Mouse (Mus musculus): ENCODE measurements around the gene Rnls. TPM values are rescaled to one million over a fixed set of nuclear protein-coding genes. Genes with fewer than 3 reads are reported as not detected.

The Rnls gene
- total and polyA plus RNA-seq, 3 experiments = not detected

- peaks cover 0 to 23% of the 10 kb centered on the region in 2 experiments; a peak in 2 of 4 replicates for H3K36me3 ChIP-seq (ENCODE audit: control insufficient read depth in 1 of 2, insufficient read depth in 2 of 2, low read length in 2 of 2)
- H3K27ac ChIP-seq (ENCODE audit: control insufficient read depth, low read depth, low read length) = peak overlapping the region; percentile 96
- DNase-seq (ENCODE audit: low read depth, low spot score) = peak; percentile 92
- peak overlapping the region; percentile 60 to 71 for H3K4me3 ChIP-seq (ENCODE audit: control insufficient read depth in 1 of 2, insufficient read depth in 1 of 2, low read depth in 2 of 2, low read length in 2 of 2)
- peak overlapping the region; percentile 74 for H3K9ac ChIP-seq (ENCODE audit: control insufficient read depth, low read depth, low read length, poor library complexity, severe bottlenecking)
- H3K27me3 ChIP-seq (ENCODE audit: control insufficient read depth in 1 of 2, insufficient read depth in 2 of 2, low read length in 2 of 2) = no peaks in the 10 kb centered on the region
- H3K79me2 ChIP-seq (ENCODE audit: control insufficient read depth, insufficient read depth, low read length, poor library complexity) = no peaks in the 10 kb centered on the region; the same call in 1 of the 2 replicates
- H3K9me3 ChIP-seq (replicated peaks; ENCODE audit: insufficient read depth, low read length) = no peaks in the 10 kb centered on the region
- H3K4me1 ChIP-seq (ENCODE audit: control insufficient read depth in 1 of 2, insufficient read depth in 2 of 2, low read length in 2 of 2) = peaks cover 19 to 21% of the 10 kb centered on the region in 2 experiments
- peak; percentile 91 for TF ChIP-seq USF1 (IDR thresholded peaks at IDR 0.05; ENCODE audit: low read depth, low read length)
- TF ChIP-seq TBP (IDR thresholded peaks at IDR 0.05; ENCODE audit: low read depth, low read length) = peak; percentile 14; the same call in 1 of the 2 replicates
- no peak for TF ChIP-seq CHD2 (IDR thresholded peaks at IDR 0.05; ENCODE audit: low read length)
- TF ChIP-seq RAD21 (IDR thresholded peaks at IDR 0.05; ENCODE audit: low read depth, low read length) = no peak
- no peak for TF ChIP-seq GABPA (IDR thresholded peaks at IDR 0.05; ENCODE audit: low read depth, low read length)
- peak; percentile 30; the same call in 1 of the 2 replicates for TF ChIP-seq MEF2A (IDR thresholded peaks at IDR 0.05; ENCODE audit: extremely low read depth, insufficient replicate concordance, low read depth, low read length, poor library complexity, severe bottlenecking)
- TF ChIP-seq MAZ (IDR thresholded peaks at IDR 0.05; ENCODE audit: low read depth, low read length) = peak; percentile 95
- peak; percentile 98 for TF ChIP-seq MYB (IDR thresholded peaks at IDR 0.05; ENCODE audit: low read depth, low read length)
- TF ChIP-seq ZC3H11A (IDR thresholded peaks at IDR 0.05; ENCODE audit: low read depth, low read length) = no peak; the same call in 1 of the 2 replicates
- no peak for TF ChIP-seq ZKSCAN1 (IDR thresholded peaks at IDR 0.05; ENCODE audit: low read depth, low read length)
- TF ChIP-seq NRF1 (IDR thresholded peaks at IDR 0.05; ENCODE audit: insufficient read depth, low read depth, low read length, poor library complexity, severe bottlenecking) = no peak
- TF ChIP-seq UBTF (IDR thresholded peaks at IDR 0.05; ENCODE audit: borderline replicate concordance, insufficient read depth, low read depth, low read length) = no peak
- peak; percentile 91 for TF ChIP-seq SIN3A (IDR thresholded peaks at IDR 0.05; ENCODE audit: low read length)
- peak; percentile 58 for TF ChIP-seq NELFE (IDR thresholded peaks at IDR 0.05; ENCODE audit: low read depth, low read length)
- peak; percentile 27 for TF ChIP-seq MXI1 (IDR thresholded peaks at IDR 0.05; ENCODE audit: low read depth, low read length)
- peak; percentile 82; the same call in 1 of the 2 replicates for TF ChIP-seq RCOR1 (IDR thresholded peaks at IDR 0.05; ENCODE audit: low read depth, low read length)
- TF ChIP-seq ETS1 (IDR thresholded peaks at IDR 0.05; ENCODE audit: low read depth, low read length) = peak; percentile 95
- TF ChIP-seq KAT2A (conservative IDR thresholded peaks at IDR 0.05; ENCODE audit: low read depth, low read length) = no peak; the same call in 1 of the 2 replicates
- TF ChIP-seq JUND (IDR thresholded peaks at IDR 0.05; ENCODE audit: low read depth, low read length) = peak; percentile 100
- no peak; the same call in none of the 2 replicates for TF ChIP-seq ZNF384 (IDR thresholded peaks at IDR 0.05; ENCODE audit: low read depth, low read length)
- TF ChIP-seq ELF1 (IDR thresholded peaks at IDR 0.05; ENCODE audit: low read depth, low read length) = no peak
- TF ChIP-seq CTCF (IDR thresholded peaks at IDR 0.05 in 2 of 3, conservative IDR thresholded peaks at IDR 0.05 in 1 of 3; ENCODE audit: control insufficient read depth in 1 of 3, insufficient read depth in 1 of 3, low read depth in 2 of 3, low read length in 3 of 3, poor library complexity in 1 of 3, severe bottlenecking in 1 of 3) = no peak
- TF ChIP-seq POLR2AphosphoS2 (IDR thresholded peaks at IDR 0.05; ENCODE audit: low read length) = peak; percentile 60; the same call in 1 of the 2 replicates
- peak; percentile 95 to 97 for TF ChIP-seq EP300 (IDR thresholded peaks at IDR 0.05; ENCODE audit: low read depth in 1 of 2, low read length in 2 of 2)
- peak; percentile 97 for TF ChIP-seq CHD1 (IDR thresholded peaks at IDR 0.05; ENCODE audit: low read depth, low read length)
- no peak for TF ChIP-seq POLR2AphosphoS5 (IDR thresholded peaks at IDR 0.05; ENCODE audit: borderline replicate concordance, low read depth, low read length)
- TF ChIP-seq E2F4 (IDR thresholded peaks at IDR 0.05; ENCODE audit: borderline replicate concordance, low read depth, low read length) = no peak
- TF ChIP-seq POLR2A (IDR thresholded peaks at IDR 0.05; ENCODE audit: control insufficient read depth in 1 of 2, insufficient read depth in 1 of 2, low read depth in 1 of 2, low read length in 2 of 2, poor library complexity in 1 of 2) = peak; percentile 29 to 47; a peak in 2 of 4 replicates
- TF ChIP-seq BHLHE40 (IDR thresholded peaks at IDR 0.05; ENCODE audit: borderline replicate concordance, low read depth, low read length) = peak; percentile 94
- TF ChIP-seq TAL1 (IDR thresholded peaks at IDR 0.05; ENCODE audit: low read length) = peak; percentile 76
- TF ChIP-seq MAFK (IDR thresholded peaks at IDR 0.05; ENCODE audit: borderline replicate concordance, low read depth, low read length) = peak; percentile 75; the same call in 1 of the 2 replicates
- TF ChIP-seq ZMIZ1 (IDR thresholded peaks at IDR 0.05; ENCODE audit: low read depth, low read length) = no peak
- TF ChIP-seq GATA1 (IDR thresholded peaks at IDR 0.05; ENCODE audit: low read depth, low read length) = peak; percentile 83
- peak; percentile 66; the same call in 1 of the 2 replicates for TF ChIP-seq MYC (IDR thresholded peaks at IDR 0.05; ENCODE audit: low read depth, low read length)
- peak; percentile 31 for TF ChIP-seq MAX (IDR thresholded peaks at IDR 0.05; ENCODE audit: low read length)
Measured at GRCm38 (mm10) chr19:33101093-33102007, 290.7 kb downstream of the Rnls start.
